ENCODE assay signal across 23 mouse cellular contexts in genomic region chr8:121749501-121749900, GRCm38 (mm10). TPM values are rescaled to one million over a fixed set of nuclear protein-coding genes. Genes with fewer than 3 reads are reported as not detected.
DNase-seq lines count a peak whose midpoint lies in the region; ATAC-seq and TF ChIP-seq lines count a peak whose summit lies in the region.
"Had no signal": no experiment of that assay in that cellular context is flagged by ENCODE, and none has a peak within 500 bp of the region (broad histone marks: within the 10 kb centered on the region; RNA-seq: fewer than 3 reads in every experiment).

No protein-coding gene starts in this region.

- 0 out of 2 replicates have a peak, but pooled peaks cover 4% of the 10 kb centered on the region for H3K27me3 ChIP-seq in neural tube, embryonic 15.5 days (replicated peaks)
- H3K27me3 ChIP-seq: forebrain, embryonic 15.5 days had no signal

- no peaks in the 10 kb centered on the region; the same call in 1 of the 2 replicates for H3K9me3 ChIP-seq in neural tube, embryonic 15.5 days (replicated peaks)
- H3K9me3 ChIP-seq: forebrain, embryonic 10.5 days had no signal

- no peak for DNase-seq in layer of hippocampus, adult 2 months (ENCODE audit: low spot score in 2 of 2)
- DNase-seq in layer of hippocampus, adult 11-12 months (ENCODE audit: low spot score): no peak
- DNase-seq in cerebellum, adult 11-12 months: peak; percentile 91
- peak; percentile 92 for DNase-seq in cerebellum, adult 9-10 months
- DNase-seq in cerebellum, postnatal 25 days: peak; percentile 88 to 90
- no peak for DNase-seq in neural tube, embryonic 10.5 days (ENCODE audit: extremely low spot score, low spot score)
- DNase-seq: adrenal gland, postnatal 14 days; gastrocnemius, postnatal 10 days; heart, adult 18-20 months; heart, postnatal 10 days; heart, postnatal 4 days; kidney, adult 2 months had no signal

- WGBS in neural tube, embryonic 15.5 days: 87% methylated on average over 9 of the region's 9 CpGs

- no peak for ATAC-seq in inflammation-experienced regulatory T-cells, adult 6 months
- ATAC-seq in neural tube, embryonic 15.5 days (ENCODE audit: low FRiP score): no peak
- ATAC-seq: activated CD4-positive, CD25-positive, alpha-beta regulatory T cell, adult 4 months; forebrain, embryonic 15.5 days; intestine, embryonic 16.5 days; Patski had no signal

- no peak overlapping the region for H3K4me3 ChIP-seq in layer of hippocampus, adult 2 months
- H3K4me3 ChIP-seq in neural tube, embryonic 15.5 days (replicated peaks): no peak overlapping the region
- H3K4me3 ChIP-seq: embryonic facial prominence, embryonic 15.5 days; erythroblast, embryonic 14.5 days; forebrain, embryonic 10.5 days; forebrain, embryonic 15.5 days; heart, embryonic 10.5 days; hindbrain, embryonic 12.5 days had no signal

- H3K27ac ChIP-seq in layer of hippocampus, adult 2 months: peak overlapping the region; percentile 51; the same call in 1 of the 2 replicates
- H3K27ac ChIP-seq in neural tube, embryonic 15.5 days (replicated peaks): no peak overlapping the region
- H3K27ac ChIP-seq: embryonic facial prominence, embryonic 15.5 days; forebrain, embryonic 10.5 days; forebrain, embryonic 15.5 days; heart, embryonic 10.5 days; hindbrain, embryonic 12.5 days had no signal

- peaks cover 13% of the 10 kb centered on the region; the same call in 1 of the 2 replicates for H3K36me3 ChIP-seq in neural tube, embryonic 15.5 days
- H3K36me3 ChIP-seq: embryonic facial prominence, embryonic 15.5 days; forebrain, embryonic 10.5 days; heart, embryonic 10.5 days had no signal

- no peak for TF ChIP-seq CTCF in layer of hippocampus, adult 2 months (conservative IDR thresholded peaks at IDR 0.05)

- no peaks in the 10 kb centered on the region for H3K4me1 ChIP-seq in neural tube, embryonic 15.5 days
- H3K4me1 ChIP-seq: embryonic facial prominence, embryonic 15.5 days; forebrain, embryonic 10.5 days; forebrain, embryonic 15.5 days; heart, embryonic 10.5 days; hindbrain, embryonic 12.5 days had no signal

- H3K4me2 ChIP-seq in neural tube, embryonic 15.5 days: no peak overlapping the region
- H3K4me2 ChIP-seq: embryonic facial prominence, embryonic 15.5 days; forebrain, embryonic 15.5 days; hindbrain, embryonic 12.5 days had no signal

- H3K9ac ChIP-seq in neural tube, embryonic 15.5 days (replicated peaks): no peak overlapping the region
- H3K9ac ChIP-seq: embryonic facial prominence, embryonic 15.5 days; forebrain, embryonic 15.5 days; hindbrain, embryonic 12.5 days had no signal

RNA-seq across cellular contexts. Expression of gene Jph3, which starts 20.1 kb away (rescaled TPM):
- 100 to 1,000 TPM; 318 to 346 TPM for total RNA-seq in layer of hippocampus, adult 2 months (2021)
- not detected for polyA plus RNA-seq in inflammation-experienced regulatory T-cells, adult 6 months (2017; shearing (Covaris generic))
- 107 and 133 TPM in 2 replicates for polyA plus RNA-seq in neural tube, embryonic 15.5 days (2015; fragmentation: Nextera tagmentation; extraction: Ambion mirVana)
- total RNA-seq: heart, postnatal 10 days had no signal
- polyA plus RNA-seq: erythroblast, embryonic 14.5 days had no signal

Comparison
In these comparisons a context has a peak if more than half of its experiments do, and no peak if none do; other contexts are left out.
1. DNase-seq: peak in cerebellum, adult 11-12 months (single experiment), cerebellum, adult 9-10 months (single experiment) and cerebellum, postnatal 25 days (2 of 2); none in layer of hippocampus, adult 2 months (0 of 2), layer of hippocampus, adult 11-12 months (single experiment) and neural tube, embryonic 10.5 days (single experiment).
2. RNA of gene Jph3, which starts 20.1 kb away (polyA plus RNA-seq): 107 to 133 TPM in neural tube, embryonic 15.5 days; not detected in inflammation-experienced regulatory T-cells, adult 6 months; every median in the first group is over 100 times any median in the second.